Mouse (Mus musculus) adrenal gland, adult 18-20 months (tissue): Measurements from ENCODE around the gene Rgs7. TPM values are rescaled to one million over a fixed set of nuclear protein-coding genes. Genes with fewer than 3 reads are reported as not detected.

Source experiments
- DNase-seq, 2 experiments: peaks; one replicate each; pipeline ENCODE4 v3.0.0; 2021 to 2022; ENCODE audit warnings: low spot score in 2 of 2
- long read RNA-seq, 2 experiments: library from polyadenylated mRNA; stranded (forward); transcript quantifications; one replicate each; pipeline ENCODE4 v2.0.0; 2021
- total RNA-seq, 2 experiments: library from RNA; stranded (reverse); gene quantifications; 1 replicate in 1 of 2; 2 replicates in 1 of 2; pipeline ENCODE4 v1.2.3; 2021

Gene Rgs7
- total RNA-seq, result 10 to 100 TPM; 13.3 to 21.2 TPM
- long read RNA-seq, experiment 1, partial matches to known transcripts, result 1 of 1 reads
- long read RNA-seq, experiment 1, other reads (novel, unspliced or antisense), result 0 of 1 reads
- long read RNA-seq, experiment 2, partial matches to known transcripts, result 2 of 3 reads
- long read RNA-seq, experiment 2, other reads (novel, unspliced or antisense), result 1 of 3 reads

GRCm38 (mm10) chr1:175491861-175492682 is at the start of gene Rgs7:
Rgs7 (minus strand) TSS chr1:175492500.
- DNase-seq, result peak; percentile 49 to 55

- DNase-seq, result no peak
Observed at GRCm38 (mm10) chr1:175540700-175541099, 48.4 kb upstream of the Rgs7 start.

GRCm38 (mm10) chr1:175537321-175537720 is 45.0 kb upstream of the Rgs7 start:
- DNase-seq, result no peak

- no peak for DNase-seq
Observed at GRCm38 (mm10) chr1:175529858-175530257, 37.6 kb upstream of the Rgs7 start.

GRCm38 (mm10) chr1:175524626-175525294 is 32.5 kb upstream of the Rgs7 start:
- no peak for DNase-seq

GRCm38 (mm10) chr1:175523572-175523971 is 31.3 kb upstream of the Rgs7 start:
- no peak for DNase-seq

- DNase-seq, result no peak
Observed at GRCm38 (mm10) chr1:175514543-175514942, 22.2 kb upstream of the Rgs7 start.

- no peak for DNase-seq
Observed at GRCm38 (mm10) chr1:175512173-175512572, 19.9 kb upstream of the Rgs7 start.

GRCm38 (mm10) chr1:175509989-175510388 is 17.7 kb upstream of the Rgs7 start:
- DNase-seq, result no peak

- DNase-seq, result no peak
Observed at GRCm38 (mm10) chr1:175492683-175493043, 363 bp upstream of the Rgs7 start.

GRCm38 (mm10) chr1:175491511-175491860 is 814 bp downstream of the Rgs7 start:
- no peak for DNase-seq

GRCm38 (mm10) chr1:175485109-175485508 is 7.2 kb downstream of the Rgs7 start:
- DNase-seq, result no peak

- DNase-seq, result no peak
Observed at GRCm38 (mm10) chr1:175473060-175473459, 19.2 kb downstream of the Rgs7 start.

GRCm38 (mm10) chr1:175469087-175469788 is 23.1 kb downstream of the Rgs7 start:
- DNase-seq, result no peak

- no peak for DNase-seq
Observed at GRCm38 (mm10) chr1:175464566-175464965, 27.7 kb downstream of the Rgs7 start.

- DNase-seq, result no peak
Observed at GRCm38 (mm10) chr1:175462351-175462750, 29.9 kb downstream of the Rgs7 start.

- DNase-seq, result no peak
Observed at GRCm38 (mm10) chr1:175454041-175454636, 38.2 kb downstream of the Rgs7 start.

- no peak for DNase-seq
Observed at GRCm38 (mm10) chr1:175448017-175448416, 44.3 kb downstream of the Rgs7 start.

- no peak for DNase-seq
Observed at GRCm38 (mm10) chr1:175442939-175443338, 49.4 kb downstream of the Rgs7 start.

- DNase-seq, result no peak
Observed at GRCm38 (mm10) chr1:175442025-175442424, 50.3 kb downstream of the Rgs7 start.

- DNase-seq, result no peak
Observed at GRCm38 (mm10) chr1:175433622-175434204, 58.6 kb downstream of the Rgs7 start.
